Mouse (Mus musculus) liver, embryonic 14.5 days (tissue): ENCODE measurements at regions not wholly inside any gene's neighbourhood (a gene's known extent, or its start where the extent isn't known, plus 50 kb on each side); places are given as distances from the start of the nearest gene placed in this dataset.

Experiments used
- ATAC-seq: fragments of 200-750 bp; cut with Nextera tagmentation; 2 replicates; pipeline ENCODE4 v1.8.0; 2017; ENCODE audit warnings: moderate number of reproducible peaks, mild to moderate bottlenecking, moderate library complexity; ENCODE audit not compliant: insufficient read depth
- DNase-seq, 3 experiments: peaks; one replicate each; pipeline ENCODE4 v3.0.0-alpha.2; 2012 to 2013; ENCODE audit warnings: low read depth in 3 of 3, low spot score in 3 of 3
- H3K27ac ChIP-seq: fragments of 300-500 bp; sonication (generic); 2 replicates; pipeline ENCODE4 v1.5.1; 2014; ENCODE audit warnings: moderate library complexity, mild to moderate bottlenecking, control low read depth, inconsistent platforms
- H3K27me3 ChIP-seq: fragments of 300-500 bp; sonication (generic); 2 replicates; pipeline ENCODE4 v1.6.1; 2014; ENCODE audit warnings: mild to moderate bottlenecking, low read length, moderate library complexity; ENCODE audit not compliant: control insufficient read depth, insufficient read depth
- H3K36me3 ChIP-seq: fragments of 300-500 bp; sonication (generic); replicated peaks from 2 replicates; pipeline ENCODE4 v1.6.1; 2014; ENCODE audit warnings: low read depth; ENCODE audit not compliant: control insufficient read depth, insufficient read depth
- H3K4me1 ChIP-seq, 2 experiments: fragments of 200-500 bp in 1 of 2; fragments of 300-500 bp in 1 of 2; sonication (generic) in 1 of 2; replicated peaks; 2 replicates each; pipeline ENCODE4 v1.6.1; 2012 to 2014; ENCODE audit warnings: antibody characterized with exemption in 1 of 2, inconsistent platforms in 1 of 2, low read length in 1 of 2; ENCODE audit not compliant: control insufficient read depth in 2 of 2, insufficient read depth in 2 of 2
- H3K4me2 ChIP-seq: fragments of 300-500 bp; sonication (generic); 2 replicates; pipeline ENCODE4 v1.6.1; 2014; ENCODE audit warnings: low read depth, mild to moderate bottlenecking, control low read depth, moderate library complexity
- H3K4me3 ChIP-seq, 2 experiments: fragments of 200-500 bp in 1 of 2; fragments of 300-500 bp in 1 of 2; sonication (generic) in 1 of 2; 2 replicates each; pipeline ENCODE4 v1.5.1; 2012 to 2014; ENCODE audit warnings: low read depth in 2 of 2, low read length in 2 of 2, mild to moderate bottlenecking in 2 of 2, control low read depth in 1 of 2, inconsistent platforms in 1 of 2, moderate library complexity in 1 of 2; ENCODE audit not compliant: insufficient read depth in 1 of 2
- H3K9ac ChIP-seq: fragments of 300-500 bp; sonication (generic); replicated peaks from 2 replicates; pipeline ENCODE4 v1.6.1; 2014; ENCODE audit warnings: mild to moderate bottlenecking, control low read depth, moderate library complexity
- H3K9me3 ChIP-seq: fragments of 300-500 bp; sonication (generic); 2 replicates; pipeline ENCODE4 v1.6.1; 2016; ENCODE audit warnings: low read length, mixed read lengths; ENCODE audit not compliant: control insufficient read depth
- CTCF ChIP-seq: IDR thresholded peaks from 2 replicates; pipeline ENCODE4 v1.5.1; 2016; ENCODE audit warnings: antibody characterized with exemption, low read depth, control low read depth
- EP300 ChIP-seq: IDR thresholded peaks from 2 replicates; pipeline ENCODE4 v1.6.1; 2016; ENCODE audit warnings: antibody characterized with exemption, low read depth
- WGBS: fragments of 180-500 bp; shearing (Covaris S2); extraction: QIAGEN DNeasy Blood & Tissue Kit; methylation state at CpG from one replicate; pipeline ENCODE4 v1.1.7; 2014; ENCODE audit not compliant: insufficient replicate concordance; 5-methylcytosine and 5-hydroxymethylcytosine counted together

DNA sequence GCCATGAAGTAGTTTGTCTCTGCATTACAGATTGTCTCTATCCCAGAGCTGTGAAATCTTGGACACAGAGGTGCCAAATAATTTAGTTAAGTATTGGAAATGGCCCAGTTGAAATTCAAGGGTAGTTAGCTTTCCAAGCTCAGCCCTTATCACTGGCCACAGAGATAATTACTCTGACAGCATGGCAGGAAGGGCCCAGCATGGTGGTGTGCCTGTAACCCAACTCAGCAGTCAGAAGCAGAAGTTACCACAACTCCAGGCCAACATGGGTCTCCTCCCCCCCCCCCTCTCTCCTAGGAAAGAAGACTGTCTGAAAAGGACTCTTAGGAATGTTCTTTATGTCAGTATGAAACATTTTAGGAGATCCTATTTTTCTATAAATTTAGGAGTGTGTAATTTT lies 101.4 kb upstream of the Bach2 start:
- Histone ChIP-seq H3K4me2 (no peak overlapping the region), H3K9me3 (no peaks in the 10 kb centered on the region), H3K27ac (no peak overlapping the region), H3K4me1 (no peaks in the 10 kb centered on the region), H3K27me3 (no peaks in the 10 kb centered on the region), H3K4me3 (no peak overlapping the region), H3K9ac (no peak overlapping the region), H3K36me3 (no peaks in the 10 kb centered on the region)
- ATAC-seq: no peak
- TF ChIP-seq CTCF (no peak), EP300 (no peak)
- DNase-seq: no peak

- DNase-seq (no peak), ATAC-seq (no peak)
- Histone ChIP-seq H3K9ac (no peak overlapping the region), H3K9me3 (no peaks in the 10 kb centered on the region), H3K4me2 (no peak overlapping the region), H3K27ac (no peak overlapping the region), H3K27me3 (no peaks in the 10 kb centered on the region), H3K4me3 (no peak overlapping the region), H3K4me1 (no peaks in the 10 kb centered on the region), H3K36me3 (no peaks in the 10 kb centered on the region)
- TF ChIP-seq EP300 (no peak), CTCF (no peak)
- WGBS: 51% methylated on average over 10 of the region's 10 CpGs
Observed at GRCm38 (mm10) chr4:32137966-32138365, 100.6 kb upstream of the Bach2 start.

- ATAC-seq (no peak), DNase-seq (no peak)
- Histone ChIP-seq H3K9ac (no peak overlapping the region), H3K36me3 (no peaks in the 10 kb centered on the region), H3K27me3 (no peaks in the 10 kb centered on the region), H3K27ac (no peak overlapping the region), H3K4me3 (no peak overlapping the region), H3K4me2 (no peak overlapping the region), H3K4me1 (no peaks in the 10 kb centered on the region), H3K9me3 (no peaks in the 10 kb centered on the region)
- 37% methylated on average over 6 of the region's 6 CpGs for WGBS
- TF ChIP-seq EP300 (no peak), CTCF (no peak)
Observed at GRCm38 (mm10) chr4:32139586-32139985, 99.0 kb upstream of the Bach2 start.

- Histone ChIP-seq H3K27me3 (no peaks in the 10 kb centered on the region), H3K9me3 (no peaks in the 10 kb centered on the region), H3K27ac (no peak overlapping the region), H3K36me3 (no peaks in the 10 kb centered on the region), H3K9ac (no peak overlapping the region), H3K4me2 (no peak overlapping the region), H3K4me3 (no peak overlapping the region), H3K4me1 (no peaks in the 10 kb centered on the region)
- DNase-seq: no peak
- TF ChIP-seq EP300: no peak
- TF ChIP-seq CTCF: no peak
- WGBS: 46% methylated on average over 2 of the region's 2 CpGs
- no peak for ATAC-seq
Observed at GRCm38 (mm10) chr4:32140068-32140467, 98.5 kb upstream of the Bach2 start.

- Histone ChIP-seq H3K9ac (no peak overlapping the region), H3K4me2 (no peak overlapping the region), H3K27ac (no peak overlapping the region), H3K36me3 (no peaks in the 10 kb centered on the region), H3K4me1 (no peaks in the 10 kb centered on the region), H3K9me3 (no peaks in the 10 kb centered on the region), H3K4me3 (no peak overlapping the region), H3K27me3 (no peaks in the 10 kb centered on the region)
- no peak for TF ChIP-seq EP300
- TF ChIP-seq CTCF: no peak
- DNase-seq (no peak), ATAC-seq (no peak)
- 64% methylated on average over 4 of the region's 4 CpGs for WGBS
Observed at GRCm38 (mm10) chr4:32142198-32142597, 96.4 kb upstream of the Bach2 start.

DNA sequence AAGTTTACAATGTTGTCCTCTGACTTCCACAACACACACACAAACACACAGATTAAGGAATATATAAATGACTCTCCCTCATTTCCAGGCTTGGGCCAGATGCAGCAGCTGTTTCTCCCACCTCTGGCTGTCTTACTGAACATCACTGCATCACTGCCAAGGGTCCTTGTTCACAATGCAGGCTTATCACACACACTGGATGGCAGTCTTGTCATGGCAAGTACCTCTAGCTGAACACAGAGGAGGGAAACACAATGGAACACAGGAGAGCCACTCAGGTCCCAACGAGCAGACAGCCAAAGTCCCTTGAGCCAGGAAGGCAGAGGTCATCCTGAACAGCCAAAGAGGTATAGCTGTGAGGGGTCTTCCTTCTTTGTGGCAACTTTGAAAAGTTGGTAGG lies 91.5 kb upstream of the Bach2 start:
- no peak overlapping the region for H3K27ac ChIP-seq
- TF ChIP-seq CTCF: peak; percentile 21; the same call in 1 of the 2 replicates
- no peak for TF ChIP-seq EP300
- no peak overlapping the region for H3K4me3 ChIP-seq
- no peak overlapping the region for H3K9ac ChIP-seq
- no peaks in the 10 kb centered on the region for H3K4me1 ChIP-seq
- DNase-seq (no peak), ATAC-seq (no peak)
- WGBS: 27% methylated on average over 1 of the region's 1 CpGs
- no peaks in the 10 kb centered on the region for H3K36me3 ChIP-seq
- H3K9me3 ChIP-seq: no peaks in the 10 kb centered on the region
- no peak overlapping the region for H3K4me2 ChIP-seq
- no peaks in the 10 kb centered on the region for H3K27me3 ChIP-seq
